ENCODE assay signal across 22 mouse cellular contexts in genomic region chr13:18851182-18851581, GRCm38 (mm10).
DNase-seq lines count a peak whose midpoint lies in the region; ATAC-seq and TF ChIP-seq lines count a peak whose summit lies in the region.
"Had no signal": no experiment of that assay in that cellular context is flagged by ENCODE, and none has a peak within 500 bp of the region (broad histone marks: within the 10 kb centered on the region; RNA-seq: fewer than 3 reads in every experiment).

No protein-coding gene starts in this region.

- H3K27ac ChIP-seq in kidney, embryonic 16.5 days (ENCODE audit: low read length) = peak overlapping the region; percentile 20; the same call in 1 of the 2 replicates
- no peak overlapping the region for H3K27ac ChIP-seq in liver, embryonic 13.5 days
- no peak overlapping the region for H3K27ac ChIP-seq in liver, postnatal 0 days (ENCODE audit: low read depth)
- H3K27ac ChIP-seq: embryonic facial prominence, embryonic 15.5 days; forebrain, embryonic 15.5 days; heart, adult 2 months; heart, embryonic 15.5 days had no signal

- no peak for TF ChIP-seq CTCF in liver, postnatal 0 days (IDR thresholded peaks at IDR 0.05; ENCODE audit: low read depth)

- 0 out of 2 replicates have a peak, but pooled peaks cover 2% of the 10 kb centered on the region for H3K9me3 ChIP-seq in kidney, embryonic 16.5 days (ENCODE audit: low read length)
- H3K9me3 ChIP-seq in liver, embryonic 13.5 days (replicated peaks) = no peaks in the 10 kb centered on the region
- no peaks in the 10 kb centered on the region for H3K9me3 ChIP-seq in liver, postnatal 0 days (ENCODE audit: low read length)
- H3K9me3 ChIP-seq: embryonic facial prominence, embryonic 15.5 days; forebrain, embryonic 15.5 days; G1E; heart, embryonic 15.5 days had no signal

- peaks cover 9% of the 10 kb centered on the region; the same call in 1 of the 2 replicates for H3K36me3 ChIP-seq in kidney, embryonic 16.5 days (ENCODE audit: insufficient read depth, low read length)
- H3K36me3 ChIP-seq in liver, embryonic 13.5 days = peaks cover 8% of the 10 kb centered on the region
- H3K36me3 ChIP-seq in liver, postnatal 0 days (replicated peaks; ENCODE audit: insufficient read depth, low read length) = peaks cover 22% of the 10 kb centered on the region

- H3K27me3 ChIP-seq in kidney, embryonic 16.5 days (ENCODE audit: insufficient read depth, low read length) = no peaks in the 10 kb centered on the region
- no peaks in the 10 kb centered on the region for H3K27me3 ChIP-seq in liver, embryonic 13.5 days
- no peaks in the 10 kb centered on the region for H3K27me3 ChIP-seq in liver, postnatal 0 days (ENCODE audit: insufficient read depth, low read length)
- H3K27me3 ChIP-seq: embryonic facial prominence, embryonic 15.5 days; forebrain, embryonic 15.5 days; heart, embryonic 15.5 days had no signal

- 0 out of 2 replicates have a peak, but pooled peaks cover 4% of the 10 kb centered on the region for H3K4me1 ChIP-seq in kidney, embryonic 16.5 days (ENCODE audit: insufficient read depth, low read length)
- H3K4me1 ChIP-seq in liver, embryonic 13.5 days (replicated peaks) = no peaks in the 10 kb centered on the region
- H3K4me1 ChIP-seq in liver, postnatal 0 days (ENCODE audit: insufficient read depth) = no peaks in the 10 kb centered on the region
- H3K4me1 ChIP-seq: embryonic facial prominence, embryonic 15.5 days; heart, embryonic 15.5 days had no signal

- DNase-seq in heart, adult 11 months = peak; percentile 11
- no peak for DNase-seq in heart, postnatal 10 days
- DNase-seq in kidney, adult 9 months = no peak
- no peak for DNase-seq in liver, embryonic 13.5 days
- DNase-seq in liver, postnatal 0 days = no peak
- DNase-seq in thymus, postnatal 10 days (ENCODE audit: low spot score in 2 of 2) = no peak
- DNase-seq: adrenal gland, postnatal 10 days; B cell, adult 2 months; cerebellum, adult 11 months; cerebellum, adult 8-10 months; cerebellum, postnatal 14 days; embryo, embryonic 11 days; gastrocnemius, postnatal 10 days; heart, adult 2 months had no signal

- intact Hi-C loops in heart, postnatal 10 days (cut with DNase I) = no loop called here

- 70% methylated on average over 4 of the region's 4 CpGs for WGBS in kidney, embryonic 16.5 days
- 63% methylated on average over 4 of the region's 4 CpGs for WGBS in liver, embryonic 13.5 days (ENCODE audit: insufficient replicate concordance)
- WGBS in liver, postnatal 0 days (ENCODE audit: insufficient replicate concordance) = 71% methylated on average over 4 of the region's 4 CpGs

- no peak overlapping the region for H3K4me2 ChIP-seq in kidney, embryonic 16.5 days (replicated peaks; ENCODE audit: low read depth, low read length)
- H3K4me2 ChIP-seq in liver, embryonic 13.5 days = no peak overlapping the region
- no peak overlapping the region for H3K4me2 ChIP-seq in liver, postnatal 0 days (ENCODE audit: low read depth, low read length)
- H3K4me2 ChIP-seq: embryonic facial prominence, embryonic 15.5 days; forebrain, embryonic 15.5 days; heart, embryonic 11.5 days; heart, embryonic 15.5 days had no signal

- H3K9ac ChIP-seq in kidney, embryonic 16.5 days (replicated peaks; ENCODE audit: low read length) = no peak overlapping the region
- no peak overlapping the region for H3K9ac ChIP-seq in liver, embryonic 13.5 days
- H3K9ac ChIP-seq in liver, postnatal 0 days (replicated peaks) = no peak overlapping the region
- H3K9ac ChIP-seq: embryonic facial prominence, embryonic 15.5 days; forebrain, embryonic 15.5 days; heart, embryonic 15.5 days had no signal

- TF ChIP-seq EP300 in liver, postnatal 0 days (IDR thresholded peaks at IDR 0.05; ENCODE audit: low read depth) = no peak

- ATAC-seq in kidney, embryonic 16.5 days (ENCODE audit: low FRiP score, low TSS enrichment) = peak; percentile 71; the same call in 1 of the 2 replicates
- ATAC-seq in liver, embryonic 13.5 days (ENCODE audit: low read depth) = peak; percentile 26; the same call in 1 of the 2 replicates
- no peak for ATAC-seq in liver, postnatal 0 days
- ATAC-seq: CD4-positive, CD25-positive, alpha-beta regulatory T cell, adult 4 months; forebrain, embryonic 15.5 days had no signal

- H3K4me3 ChIP-seq in kidney, embryonic 16.5 days (ENCODE audit: low read length) = no peak overlapping the region
- no peak overlapping the region for H3K4me3 ChIP-seq in liver, embryonic 13.5 days (replicated peaks)
- no peak overlapping the region for H3K4me3 ChIP-seq in liver, postnatal 0 days (ENCODE audit: low read depth, low read length)
- H3K4me3 ChIP-seq: embryonic facial prominence, embryonic 15.5 days; erythroblast, embryonic 14.5 days; forebrain, embryonic 15.5 days; heart, adult 2 months; heart, embryonic 15.5 days had no signal
